Mouse (Mus musculus): ENCODE data around the gene Zfp658.

The Zfp658 gene

DNA sequence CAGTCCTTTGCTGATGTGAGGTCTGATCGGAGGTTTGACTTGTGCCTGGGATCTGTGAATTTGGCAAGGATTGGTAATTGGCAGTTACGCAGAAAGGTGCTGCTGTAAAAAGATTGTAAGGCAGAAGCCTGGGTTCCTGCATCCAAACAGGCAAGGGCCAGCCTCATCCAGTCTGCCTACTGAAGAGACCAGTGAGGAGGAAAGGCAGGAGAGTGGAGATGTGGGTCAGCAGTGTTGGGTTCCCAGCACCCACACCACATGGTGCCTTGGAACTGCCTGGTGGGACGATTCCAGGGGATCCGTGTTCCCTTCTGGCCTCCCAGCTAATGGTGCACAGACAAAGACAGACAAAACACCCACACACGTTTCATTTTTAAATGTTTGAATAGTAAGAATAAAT is 18.5 kb downstream of the Zfp658 start:
- DNase-seq (ENCODE audit: low spot score) = no peak

DNA sequence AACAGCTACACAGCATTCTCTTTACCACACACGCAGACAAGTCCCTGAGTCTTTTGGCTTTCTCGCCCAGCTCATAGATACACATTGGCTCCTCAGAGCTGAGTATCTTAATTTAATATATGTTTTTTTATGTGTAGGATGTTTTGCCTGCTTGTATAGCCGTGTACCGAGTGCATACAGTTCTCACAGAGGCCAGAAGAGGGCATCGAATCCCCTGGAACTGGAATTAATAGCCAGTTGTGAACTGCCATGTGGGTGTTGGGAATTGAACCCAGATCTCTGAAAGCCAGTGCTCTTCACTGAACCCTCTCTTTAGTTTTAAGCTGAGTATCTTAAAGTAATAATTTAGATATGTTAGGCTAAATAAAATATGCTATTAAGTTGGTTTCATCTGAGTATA is 22.7 kb downstream of the Zfp658 start:
- no peak for DNase-seq (ENCODE audit: low spot score)

DNA sequence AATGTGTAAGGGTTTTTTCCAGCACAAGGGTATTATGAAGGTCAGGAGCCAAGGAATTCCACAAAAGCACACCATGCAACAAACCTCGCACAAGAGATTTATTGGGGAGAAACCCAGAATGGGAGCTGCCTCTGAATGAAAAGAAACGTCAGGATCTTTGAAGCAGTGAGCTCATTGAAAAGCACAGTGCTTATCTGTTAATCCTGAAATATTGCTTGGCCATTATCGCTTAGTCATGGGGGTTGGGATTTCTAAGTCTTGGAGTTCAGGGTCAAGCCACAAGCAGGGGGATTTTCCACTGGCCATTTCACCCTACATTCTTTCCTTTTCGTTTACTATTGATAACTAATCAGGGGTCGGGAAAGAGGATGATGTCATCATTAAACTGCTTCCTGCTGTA is 39.8 kb downstream of the Zfp658 start:
- DNase-seq (ENCODE audit: low spot score) = peak; percentile 12

DNA sequence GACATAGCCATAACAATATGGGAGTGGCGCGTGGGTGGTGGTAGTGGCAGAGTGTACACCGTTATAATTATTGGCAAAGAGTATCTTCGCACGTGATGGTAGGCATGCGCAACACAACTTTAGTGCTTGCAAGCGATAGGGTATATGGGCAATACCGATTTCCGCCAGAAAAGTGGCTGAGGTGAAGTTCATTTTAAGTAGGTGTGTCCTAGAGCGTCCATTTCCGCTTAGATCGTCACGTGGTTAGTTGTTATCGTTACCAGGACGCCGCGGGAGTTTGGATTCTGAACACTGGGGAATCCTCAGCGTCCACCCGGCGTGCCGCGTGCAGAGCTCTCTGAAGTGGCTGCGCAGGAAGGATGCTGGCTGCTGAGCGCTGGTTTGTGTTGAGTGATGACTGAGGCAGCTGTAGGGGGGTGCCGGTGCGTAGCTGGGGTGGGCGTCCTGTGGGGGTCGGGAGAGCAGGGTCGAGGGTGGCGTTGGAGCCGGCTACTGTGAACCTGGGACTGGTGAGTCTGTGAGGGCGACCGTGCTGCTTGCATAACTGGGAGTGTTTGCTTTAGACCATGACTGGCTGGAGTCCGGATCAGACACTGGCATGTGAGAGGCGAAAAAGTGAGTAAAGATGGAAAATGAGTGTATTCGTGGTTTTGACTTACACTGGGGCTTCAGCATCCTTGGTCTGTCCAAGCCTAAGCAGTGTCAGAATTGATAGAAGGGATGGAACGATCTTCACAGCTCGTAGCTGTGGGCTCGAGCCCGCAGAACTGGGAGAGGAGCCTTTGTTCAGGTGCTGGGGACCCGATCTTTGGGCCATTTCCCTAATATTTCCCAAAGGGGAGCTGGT is 45.1 kb downstream of the Zfp658 start, which contains the start of gene Zfp819:
TSS of gene Zfp819 (plus strand) at position 274 of the 847 bp plus-strand sequence.
- DNase-seq (ENCODE audit: low spot score) = peak; percentile 90

DNA sequence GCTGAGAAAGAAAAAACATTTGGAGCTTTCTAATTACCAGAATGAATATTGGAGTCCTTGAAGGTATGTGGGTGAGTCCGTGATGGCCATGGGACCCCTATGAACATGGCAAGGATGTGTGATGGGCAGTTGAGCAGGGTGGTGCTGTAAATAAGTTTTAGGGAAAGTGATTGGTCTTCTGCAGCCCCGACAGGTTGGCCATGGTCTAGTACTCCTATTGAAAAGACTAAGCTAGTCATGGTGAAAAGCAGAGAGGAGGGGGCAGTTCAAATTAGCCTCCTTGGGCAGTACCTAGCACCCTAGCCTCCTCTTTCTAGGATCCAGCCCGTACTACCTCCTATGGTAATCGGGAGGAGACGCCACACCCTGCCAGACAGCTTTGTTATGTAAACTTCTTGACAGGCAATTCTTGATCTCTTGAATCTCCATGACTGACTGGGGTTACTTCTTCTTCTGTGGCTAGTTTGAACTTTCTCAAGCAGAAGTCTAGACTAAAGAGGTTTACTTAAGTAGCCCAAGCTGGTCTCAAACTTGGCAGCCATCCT is 45.8 kb downstream of the Zfp658 start:
- DNase-seq (ENCODE audit: low spot score) = no peak

DNA sequence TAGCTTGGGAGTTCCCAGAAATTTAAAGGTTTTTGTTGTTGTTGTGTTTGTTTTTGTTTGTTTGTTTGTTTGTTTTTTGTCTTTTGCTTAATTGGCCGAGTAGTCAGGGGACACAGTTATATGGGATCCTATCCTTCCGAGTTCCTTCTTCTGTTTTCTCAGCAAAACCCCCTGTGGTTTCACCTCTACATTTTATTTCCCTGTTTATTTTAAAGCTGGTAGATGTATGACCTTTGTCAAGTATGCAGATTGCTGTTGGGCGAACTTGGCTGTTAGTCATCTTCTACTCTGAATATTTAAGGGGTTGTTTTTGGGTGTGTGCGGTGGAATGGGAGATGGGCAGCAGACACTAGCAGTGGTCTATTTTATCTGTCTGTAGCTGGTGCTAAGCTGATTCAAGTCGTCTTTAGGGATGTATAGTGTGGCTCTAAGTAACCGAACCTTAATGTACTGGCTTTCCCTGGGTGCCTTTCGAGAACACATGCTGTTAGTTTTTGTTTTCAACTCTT is 46.3 kb downstream of the Zfp658 start:
- no peak for DNase-seq (ENCODE audit: low spot score)

DNA sequence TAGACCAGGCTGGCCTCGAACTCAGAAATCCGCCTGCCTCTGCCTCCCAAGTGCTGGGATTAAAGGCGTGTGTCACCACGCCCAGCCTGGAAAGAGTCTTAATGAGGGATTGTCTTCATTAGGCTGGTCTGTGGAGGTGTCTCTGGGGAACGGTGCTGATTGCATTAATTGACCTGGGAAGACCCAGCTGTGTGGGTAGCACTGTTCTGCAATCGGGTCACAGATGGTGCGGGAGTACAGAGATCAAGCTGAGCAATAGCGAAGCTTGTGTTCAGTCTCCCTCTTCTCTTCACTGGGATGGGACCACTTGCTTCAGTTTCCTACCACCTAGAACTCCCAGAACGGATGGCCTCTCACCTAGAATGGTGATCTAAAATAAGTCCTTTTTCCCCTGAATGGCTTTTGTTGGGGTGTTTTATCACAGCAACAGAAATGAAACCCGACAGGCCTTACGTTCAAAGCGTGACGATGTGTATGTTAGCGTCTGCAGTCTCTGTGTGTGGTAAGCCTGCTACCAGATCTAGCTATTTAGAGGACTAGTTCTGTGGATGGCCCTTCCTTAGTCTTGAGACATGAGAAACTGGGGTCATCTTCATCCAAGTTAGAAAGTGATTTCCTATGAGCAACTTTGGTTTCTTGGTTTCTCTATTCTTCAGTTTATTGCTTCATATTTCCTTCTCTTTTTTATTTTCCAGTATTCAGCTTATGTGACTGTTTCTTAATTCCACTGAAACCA is 51.9 kb downstream of the Zfp658 start:
- DNase-seq (ENCODE audit: low spot score) = no peak

DNA sequence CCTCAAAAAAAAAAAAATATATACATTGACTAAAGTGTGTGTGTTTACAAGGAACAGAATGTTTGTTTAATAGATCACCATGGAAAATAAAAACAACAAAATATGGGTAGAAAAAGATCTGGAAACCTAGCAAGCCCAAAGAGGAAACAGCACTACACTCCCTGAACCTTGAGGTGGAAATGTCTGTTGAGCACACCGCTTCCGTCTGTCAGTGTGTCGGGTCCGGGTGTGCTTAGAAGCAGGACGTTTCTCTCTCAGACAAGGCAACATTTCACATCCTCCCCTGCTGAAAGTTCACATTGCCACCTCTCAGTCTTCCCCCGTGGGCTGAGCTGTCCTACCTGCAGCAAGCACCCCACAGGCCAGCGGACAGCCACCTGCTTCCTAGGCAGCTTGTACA is 60.9 kb downstream of the Zfp658 start:
- DNase-seq (ENCODE audit: low spot score) = no peak

DNA sequence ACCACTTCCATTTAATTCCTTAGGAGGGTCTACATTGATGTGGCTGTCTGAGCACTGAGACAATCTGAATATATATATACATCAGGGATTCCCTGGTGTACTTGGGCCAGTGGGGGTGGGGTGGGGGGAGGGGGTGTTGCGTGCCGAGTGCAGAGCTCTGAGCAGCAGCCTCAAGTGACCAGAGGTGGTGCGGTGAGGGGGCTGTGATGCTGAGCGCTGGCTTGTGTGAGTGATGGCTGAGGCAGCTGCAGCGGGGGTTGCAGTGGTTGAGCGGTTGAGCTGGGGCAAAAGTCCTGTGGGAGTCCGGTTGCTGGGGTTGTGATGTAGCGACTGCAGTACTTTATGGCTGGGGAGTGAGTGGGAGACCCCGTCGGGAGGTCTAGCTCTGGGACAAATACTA is 61.8 kb downstream of the Zfp658 start:
- DNase-seq (ENCODE audit: low spot score) = peak; percentile 31
